Mouse (Mus musculus) heart, adult 2 months (tissue): ENCODE measurements around the gene Vstm2l. TPM values are rescaled to one million over a fixed set of nuclear protein-coding genes. Genes with fewer than 3 reads are reported as not detected.

Experiments
- DNase-seq, 2 experiments: peaks; one replicate each; pipeline ENCODE4 v3.0.0; 2021
- H3K27ac ChIP-seq: fragments of 200-600 bp; 2 replicates; pipeline ENCODE4 v1.8.1; 2022
- H3K27me3 ChIP-seq: fragments of 200-500 bp; 2 replicates; pipeline ENCODE4 v1.6.1; 2012; ENCODE audit warnings: mild to moderate bottlenecking, low read length, inconsistent platforms, mixed read lengths; ENCODE audit not compliant: control insufficient read depth, insufficient read depth
- H3K36me3 ChIP-seq: fragments of 200-500 bp; 2 replicates; pipeline ENCODE4 v1.6.1; 2012; ENCODE audit warnings: low read length, inconsistent platforms; ENCODE audit not compliant: control insufficient read depth, insufficient read depth
- H3K4me1 ChIP-seq: fragments of 200-500 bp; 2 replicates; pipeline ENCODE4 v1.6.1; 2011; ENCODE audit warnings: low read length; ENCODE audit not compliant: control insufficient read depth, insufficient read depth
- H3K4me3 ChIP-seq: fragments of 200-600 bp; 2 replicates; pipeline ENCODE4 v1.8.1; 2022
- H3K79me2 ChIP-seq: fragments of 200-500 bp; replicated peaks from 2 replicates; pipeline ENCODE4 v1.6.1; 2012; ENCODE audit warnings: mild to moderate bottlenecking, inconsistent platforms, low read length, moderate library complexity, mixed read lengths; ENCODE audit not compliant: control insufficient read depth, insufficient read depth
- H3K9ac ChIP-seq: fragments of 200-500 bp; 2 replicates; pipeline ENCODE4 v1.6.1; 2012; ENCODE audit warnings: low read depth, mild to moderate bottlenecking, control low read depth, inconsistent platforms, low read length, mixed read lengths
- CTCF ChIP-seq: fragments of 200-600 bp; IDR thresholded peaks from 2 replicates; pipeline ENCODE4 v1.8.1; 2022; ENCODE audit warnings: antibody characterized with exemption, mild to moderate bottlenecking, moderate library complexity
- EP300 ChIP-seq: fragments of 200-500 bp; IDR thresholded peaks from 2 replicates; pipeline ENCODE4 v1.6.1; 2011; ENCODE audit warnings: low read depth, low read length, control low read depth; ENCODE audit not compliant: insufficient read depth
- POLR2A ChIP-seq: fragments of 200-500 bp; IDR thresholded peaks from 2 replicates; pipeline ENCODE4 v1.6.1; 2011; ENCODE audit warnings: mild to moderate bottlenecking, low read depth, low read length, control low read depth; ENCODE audit not compliant: insufficient read depth
- WGBS: fragments of 180-500 bp; shearing (Covaris S2); methylation state at CpG from one replicate; pipeline ENCODE4 v1.1.7; 2018; 5-methylcytosine and 5-hydroxymethylcytosine counted together
- intact Hi-C: fragments of 180-260 bp; cut with DNase I; formaldehyde crosslinking; loops from one replicate; pipeline ENCODE4 v1.15.1; 2025
- polyA plus RNA-seq: library from polyadenylated mRNA; depleted of rRNA; stranded (reverse); fragments of >200 nt; gene quantifications from 2 replicates; pipeline ENCODE4 v1.2.3, GENCODE M21; 2012
- total RNA-seq, 2 experiments: library from RNA; stranded (reverse); gene quantifications; 2 replicates each; pipeline ENCODE4 v1.2.3; 2021

Vstm2l gene
- total and polyA plus RNA-seq, 3 experiments, result 0.08 TPM; not detected in 2

DNA sequence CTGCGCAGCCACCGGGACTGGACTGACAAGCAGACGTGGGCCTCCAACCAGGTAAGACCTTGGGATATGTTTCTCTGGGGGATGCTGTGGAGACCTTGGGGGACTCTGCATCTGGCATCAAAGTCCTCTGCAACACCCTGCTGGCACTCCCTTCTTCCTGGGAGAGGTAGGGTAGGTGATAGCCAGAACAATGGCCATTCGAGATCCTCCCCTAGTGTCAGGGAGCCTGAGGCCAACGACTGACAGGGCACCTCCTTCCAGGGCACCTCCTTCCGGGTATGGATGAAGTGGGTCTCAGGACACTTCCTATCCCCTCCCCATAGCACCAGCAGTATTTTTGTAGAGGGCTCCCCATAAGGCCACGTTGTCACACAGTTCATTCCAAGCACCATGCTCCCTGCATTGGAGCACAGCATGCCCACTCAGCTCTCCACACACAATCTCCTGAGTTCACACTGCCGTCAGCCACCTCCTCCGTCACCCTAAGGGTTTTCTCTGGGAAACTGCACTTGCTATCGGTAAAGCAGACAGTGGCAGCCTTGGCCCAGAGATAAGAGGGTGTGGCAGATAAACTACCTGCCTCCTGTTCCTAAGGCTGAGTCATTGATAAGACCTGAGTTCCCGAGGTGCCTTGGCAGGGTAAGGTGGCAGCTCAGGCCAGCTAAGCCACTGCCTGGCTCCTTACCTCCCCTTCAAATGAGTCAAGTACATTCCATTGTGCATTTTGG is 21.2 kb downstream of the Vstm2l start:
- H3K9ac ChIP-seq, result no peak overlapping the region
- peaks cover 2% of the 10 kb centered on the region; the same call in 1 of the 2 replicates for H3K27me3 ChIP-seq
- no peak overlapping the region for H3K4me3 ChIP-seq
- intact Hi-C loops, result no loop called here
- DNase-seq, result no peak
- H3K79me2 ChIP-seq, result no peaks in the 10 kb centered on the region
- 40% methylated on average over 11 of the region's 11 CpGs for whole genome bisulfite sequencing
- H3K4me1 ChIP-seq, result no peaks in the 10 kb centered on the region
- no peak overlapping the region for H3K27ac ChIP-seq
- no peaks in the 10 kb centered on the region for H3K36me3 ChIP-seq
- TF ChIP-seq EP300 (no peak), CTCF (no peak), POLR2A (no peak)

DNA sequence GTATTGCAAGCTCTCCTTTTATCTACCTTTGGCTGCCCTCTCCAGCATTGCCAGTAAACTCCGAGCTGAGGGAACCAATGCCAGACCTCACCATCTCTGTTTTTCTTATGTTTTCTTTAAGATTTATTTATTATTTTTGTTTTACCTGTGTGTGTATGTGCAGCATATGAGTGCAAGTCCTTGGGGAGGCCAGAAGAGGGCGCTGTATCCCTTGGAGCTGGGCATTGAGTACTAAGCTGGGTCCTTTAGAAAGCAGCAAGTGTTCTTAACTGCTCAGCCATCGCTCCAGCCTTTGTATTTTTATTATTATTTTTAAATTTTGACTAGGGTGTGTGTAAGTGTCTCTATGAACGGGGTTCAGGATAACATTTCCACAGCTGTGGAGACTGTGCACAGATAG is 22.2 kb downstream of the Vstm2l start:
- intact Hi-C loops, result no loop called here
- Histone ChIP-seq H3K27me3 (peaks cover 5% of the 10 kb centered on the region; the same call in 1 of the 2 replicates), H3K4me1 (no peaks in the 10 kb centered on the region), H3K9ac (no peak overlapping the region), H3K27ac (no peak overlapping the region), H3K79me2 (no peaks in the 10 kb centered on the region), H3K36me3 (no peaks in the 10 kb centered on the region), H3K4me3 (no peak overlapping the region)
- no peak for DNase-seq
- 73% methylated on average over 4 of the region's 4 CpGs for WGBS
- TF ChIP-seq EP300 (no peak), CTCF (no peak), POLR2A (no peak)

DNA sequence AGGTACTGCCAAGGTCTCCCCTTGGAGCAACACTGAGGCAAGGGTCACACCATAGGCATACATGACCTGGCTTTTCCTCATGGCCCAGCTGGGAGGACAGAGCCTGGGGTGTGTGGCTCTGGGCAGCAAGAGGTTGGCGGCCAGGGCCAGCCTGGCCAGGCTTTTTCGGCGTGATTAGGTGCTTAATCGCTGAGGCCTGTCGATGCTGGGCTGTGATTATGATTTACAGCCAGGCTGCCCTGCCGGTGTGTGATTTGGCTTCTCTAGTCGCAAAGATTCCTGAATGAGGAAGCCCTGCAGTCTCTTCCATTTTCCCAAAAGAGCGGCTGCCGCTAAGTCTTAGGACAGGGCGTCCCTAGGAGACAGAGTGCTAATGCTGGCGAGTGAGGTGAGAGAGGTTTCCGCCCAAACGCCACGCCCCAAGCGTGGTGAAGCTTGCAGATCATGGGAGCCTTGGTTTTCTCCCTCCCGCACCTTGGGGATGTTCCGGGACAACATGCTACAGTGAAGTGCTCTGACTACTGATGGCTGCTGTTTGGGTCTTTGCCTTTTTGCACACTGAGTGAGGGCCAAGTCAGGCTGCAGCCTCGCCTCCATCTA is 26.2 kb downstream of the Vstm2l start:
- Histone ChIP-seq H3K4me1 (0 out of 2 replicates have a peak, but pooled peaks cover 2% of the 10 kb centered on the region), H3K9ac (no peak overlapping the region), H3K4me3 (no peak overlapping the region), H3K27me3 (peaks cover 5% of the 10 kb centered on the region; the same call in 1 of the 2 replicates), H3K79me2 (no peaks in the 10 kb centered on the region), H3K36me3 (no peaks in the 10 kb centered on the region), H3K27ac (no peak overlapping the region)
- TF ChIP-seq EP300 (no peak), CTCF (no peak), POLR2A (no peak)
- no peak for DNase-seq
- intact Hi-C loops, result loop anchor here (10.0 kb wide), 2 partner anchors 186 to 306 kb away; no protein-coding TSS in a partner anchor
- WGBS, result 10% methylated on average over 18 of the region's 18 CpGs

DNA sequence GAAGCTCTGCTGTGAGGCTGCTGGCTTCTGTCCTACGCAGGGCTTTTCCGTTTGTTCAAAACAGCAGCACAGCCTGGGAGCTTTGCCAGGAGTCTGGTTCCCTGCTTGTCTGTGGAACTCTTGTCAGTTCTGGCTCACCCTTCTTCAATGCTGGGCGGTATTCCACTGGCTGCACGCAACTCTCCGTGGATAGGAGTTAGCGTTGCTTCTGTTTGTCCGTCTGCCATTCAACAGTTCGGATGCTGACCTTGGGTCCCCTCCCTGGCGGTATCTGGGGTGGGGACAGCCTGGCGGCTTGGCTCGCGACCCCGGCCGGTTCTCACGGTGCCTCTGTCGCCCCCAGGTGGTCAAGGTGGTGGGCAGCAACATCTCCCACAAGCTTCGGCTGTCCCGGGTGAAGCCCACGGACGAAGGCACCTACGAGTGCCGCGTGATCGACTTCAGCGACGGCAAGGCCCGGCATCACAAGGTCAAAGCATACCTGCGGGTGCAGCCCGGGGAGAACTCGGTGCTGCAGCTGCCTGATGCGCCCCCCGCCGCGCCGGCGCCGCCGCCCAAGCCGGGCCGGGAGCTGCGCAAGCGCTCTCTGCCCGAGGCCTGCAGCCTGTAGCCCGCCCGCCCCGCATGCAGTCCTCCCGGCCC is 29.2 kb downstream of the Vstm2l start:
- WGBS, result under 1% methylated on average over 47 of the region's 47 CpGs
- H3K27ac ChIP-seq, result no peak overlapping the region; the same call in 1 of the 2 replicates
- H3K36me3 ChIP-seq, result no peaks in the 10 kb centered on the region
- TF ChIP-seq CTCF, result peak; percentile 88
- no peak for TF ChIP-seq POLR2A
- H3K27me3 ChIP-seq, result peaks cover 5% of the 10 kb centered on the region; the same call in 1 of the 2 replicates
- 0 out of 2 replicates have a peak, but pooled peaks cover 2% of the 10 kb centered on the region for H3K4me1 ChIP-seq
- no peaks in the 10 kb centered on the region for H3K79me2 ChIP-seq
- H3K4me3 ChIP-seq, result peak overlapping the region; percentile 58
- intact Hi-C loops, result loop anchor here (10.0 kb wide), 2 partner anchors 189 to 309 kb away; no protein-coding TSS in a partner anchor
- DNase-seq, result peak; percentile 80 to 84
- H3K9ac ChIP-seq, result peak overlapping the region; percentile 59

DNA sequence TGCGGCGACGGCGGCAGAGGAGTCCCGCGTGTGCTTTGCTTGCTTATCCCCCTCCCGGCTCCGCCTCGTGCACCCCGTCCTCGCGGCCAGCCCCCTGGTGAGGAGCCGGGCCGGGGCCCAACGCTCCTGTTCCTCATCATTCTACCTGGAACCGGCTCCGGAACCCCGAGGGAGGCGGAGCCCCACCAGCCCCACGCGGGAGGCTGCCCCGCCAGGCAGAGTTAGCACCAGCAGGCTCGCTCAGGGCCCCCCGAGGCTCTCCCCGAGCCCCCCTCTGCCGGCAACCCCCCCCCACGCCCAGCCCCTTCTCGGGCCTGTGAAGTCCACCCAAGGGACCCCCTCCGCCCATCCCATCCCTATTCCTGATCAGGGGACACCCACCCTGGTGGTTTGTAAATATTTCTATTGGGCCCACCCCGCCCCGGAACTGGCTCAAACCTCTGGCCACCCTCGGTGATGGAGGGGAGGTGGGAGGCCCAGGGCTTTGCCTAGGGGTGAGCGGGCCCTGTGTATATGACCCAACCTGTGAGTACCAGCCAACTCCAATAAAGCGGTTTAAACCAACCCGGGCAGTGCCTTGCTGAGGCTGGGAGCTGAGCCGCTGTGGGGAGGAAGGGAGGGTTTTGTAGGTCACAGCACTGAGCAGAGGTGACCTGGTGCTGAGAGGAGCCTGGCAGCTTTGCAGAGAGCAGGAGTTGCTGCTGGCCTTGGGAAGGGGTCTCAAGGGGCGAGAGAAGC is 29.9 kb downstream of the Vstm2l start:
- H3K27me3 ChIP-seq, result peaks cover 5% of the 10 kb centered on the region; the same call in 1 of the 2 replicates
- no peaks in the 10 kb centered on the region for H3K79me2 ChIP-seq
- intact Hi-C loops, result loop anchor here (10.0 kb wide), 2 partner anchors 190 to 310 kb away; no protein-coding TSS in a partner anchor
- no peak for TF ChIP-seq POLR2A
- TF ChIP-seq CTCF, result no peak
- TF ChIP-seq EP300, result no peak
- peak overlapping the region; percentile 58 for H3K4me3 ChIP-seq
- H3K4me1 ChIP-seq, result 0 out of 2 replicates have a peak, but pooled peaks cover 2% of the 10 kb centered on the region
- H3K9ac ChIP-seq, result peak overlapping the region; percentile 59
- no peak overlapping the region for H3K27ac ChIP-seq
- WGBS, result 13% methylated on average over 35 of the region's 37 CpGs
- no peaks in the 10 kb centered on the region for H3K36me3 ChIP-seq
- DNase-seq, result peak; percentile 18 to 26
